Mouse (Mus musculus): ENCODE results near the gene D17Wsu92e. TPM values are rescaled to one million over a fixed set of nuclear protein-coding genes. Genes with fewer than 3 reads are reported as not detected.

The D17Wsu92e gene
- polyA plus RNA-seq, 1 experiment from 2014 or later: 10.3 TPM

DNA sequence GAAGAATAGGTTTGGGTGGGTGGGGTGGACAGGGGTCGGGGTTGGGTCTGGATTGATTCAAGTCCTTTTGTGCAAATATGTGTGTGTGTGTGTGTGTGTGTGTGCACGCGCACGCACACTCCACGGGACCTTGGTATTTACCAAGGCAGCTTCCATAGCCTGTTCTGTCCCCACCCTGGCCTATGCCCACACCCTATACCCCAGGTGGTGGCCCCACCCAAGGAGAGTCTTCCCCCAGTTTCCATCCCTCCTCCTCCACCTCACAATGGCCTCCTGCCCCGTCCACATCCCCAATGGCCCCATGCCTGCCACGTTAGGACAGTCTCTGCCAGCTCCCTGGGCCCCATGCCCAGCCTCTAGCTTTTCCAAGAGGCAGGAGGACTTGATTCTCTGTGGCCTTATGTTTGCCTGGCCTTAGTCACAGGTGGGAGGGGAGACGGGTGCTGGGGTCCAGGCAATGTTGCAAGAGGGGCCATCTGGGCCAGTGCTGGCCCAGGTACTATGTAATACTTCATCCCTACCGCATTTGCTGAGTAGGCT lies 99.3 kb downstream of the D17Wsu92e start:
- WGBS: 66% methylated on average over 9 of the region's 9 CpGs
- peak; percentile 45; the same call in 1 of the 2 replicates for ATAC-seq

DNA sequence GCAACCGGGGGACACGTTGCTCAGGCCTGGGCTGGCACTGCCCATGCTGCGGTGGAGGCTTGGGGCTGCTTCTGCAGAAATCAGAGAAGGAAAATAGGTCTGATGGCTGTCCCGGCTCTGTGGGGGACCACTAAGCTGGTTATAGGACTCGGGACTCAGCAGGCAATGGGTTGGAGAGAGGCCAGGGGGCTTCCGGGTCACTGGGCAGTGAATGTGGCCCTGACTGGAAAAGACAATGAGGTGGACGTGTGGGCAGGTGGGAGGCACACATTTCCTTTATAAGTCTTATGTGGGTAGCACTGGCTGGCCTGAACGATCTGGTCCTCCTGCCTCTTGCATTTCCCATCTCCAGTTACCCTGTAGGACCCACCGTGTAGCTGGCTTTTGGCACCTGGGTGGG lies 100.1 kb downstream of the D17Wsu92e start:
- Histone ChIP-seq H3K9me3 (ENCODE audit: control insufficient read depth, low read length) (no peaks in the 10 kb centered on the region), H3K9ac (ENCODE audit: low read depth, low read length) (no peak overlapping the region), H3K4me2 (ENCODE audit: low read length) (no peak overlapping the region), H3K27ac (ENCODE audit: low read depth, low read length) (no peak overlapping the region), H3K36me3 (ENCODE audit: control insufficient read depth, insufficient read depth, low read length) (no peaks in the 10 kb centered on the region), H3K4me1 (ENCODE audit: control insufficient read depth, insufficient read depth, low read depth, low read length) (peaks cover 12% of the 10 kb centered on the region; the same call in 1 of the 2 replicates), H3K27me3 (replicated peaks; ENCODE audit: control insufficient read depth, insufficient read depth, low read length) (no peaks in the 10 kb centered on the region), H3K4me3 (ENCODE audit: low read length) (no peak overlapping the region)
- ATAC-seq: no peak
- WGBS: 41% methylated on average over 9 of the region's 9 CpGs

More for the DNA sequence above, 99.3 kb downstream of the D17Wsu92e start:
- H3K4me3 ChIP-seq (ENCODE audit: low read length): no peak overlapping the region
- H3K4me2 ChIP-seq (ENCODE audit: low read length): no peak overlapping the region
- no peak overlapping the region for H3K9ac ChIP-seq (ENCODE audit: low read depth, low read length)
- no peaks in the 10 kb centered on the region for H3K36me3 ChIP-seq (ENCODE audit: control insufficient read depth, insufficient read depth, low read length)
- no peaks in the 10 kb centered on the region for H3K27me3 ChIP-seq (replicated peaks; ENCODE audit: control insufficient read depth, insufficient read depth, low read length)
- H3K9me3 ChIP-seq (ENCODE audit: control insufficient read depth, low read length): no peaks in the 10 kb centered on the region
- H3K4me1 ChIP-seq (ENCODE audit: control insufficient read depth, insufficient read depth, low read depth, low read length): peaks cover 15% of the 10 kb centered on the region; the same call in 1 of the 2 replicates
- H3K27ac ChIP-seq (ENCODE audit: low read depth, low read length): no peak overlapping the region

DNA sequence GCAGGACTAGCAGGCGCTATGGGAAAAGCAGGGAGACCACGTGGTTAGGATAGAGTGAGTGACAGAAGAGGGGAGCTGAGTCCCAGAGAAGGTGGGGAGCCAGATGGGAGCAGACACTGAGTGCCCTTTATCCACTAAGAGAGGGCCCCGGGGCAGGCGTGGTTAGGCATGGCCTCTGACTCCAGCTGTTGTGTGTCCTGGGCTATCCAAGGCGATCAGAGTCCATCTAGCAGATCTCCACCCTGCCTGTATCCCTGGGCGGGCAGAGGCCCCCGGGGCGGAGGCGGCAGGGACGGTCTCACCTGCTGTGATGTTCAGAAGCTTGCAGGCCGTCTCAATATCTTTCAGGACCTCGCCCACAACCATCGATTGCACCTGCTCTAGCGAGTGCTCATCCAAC lies 100.8 kb downstream of the D17Wsu92e start:
- no peak for ATAC-seq
- no peak overlapping the region for H3K27ac ChIP-seq (ENCODE audit: low read depth, low read length)
- H3K27me3 ChIP-seq (replicated peaks; ENCODE audit: control insufficient read depth, insufficient read depth, low read length): no peaks in the 10 kb centered on the region
- no peaks in the 10 kb centered on the region for H3K36me3 ChIP-seq (ENCODE audit: control insufficient read depth, insufficient read depth, low read length)
- no peak overlapping the region for H3K9ac ChIP-seq (ENCODE audit: low read depth, low read length)
- H3K9me3 ChIP-seq (ENCODE audit: control insufficient read depth, low read length): no peaks in the 10 kb centered on the region
- no peak overlapping the region for H3K4me3 ChIP-seq (ENCODE audit: low read length)
- WGBS: 67% methylated on average over 14 of the region's 14 CpGs
- H3K4me2 ChIP-seq (ENCODE audit: low read length): no peak overlapping the region
- H3K4me1 ChIP-seq (ENCODE audit: control insufficient read depth, insufficient read depth, low read depth, low read length): peaks cover 7% of the 10 kb centered on the region; the same call in 1 of the 2 replicates

DNA sequence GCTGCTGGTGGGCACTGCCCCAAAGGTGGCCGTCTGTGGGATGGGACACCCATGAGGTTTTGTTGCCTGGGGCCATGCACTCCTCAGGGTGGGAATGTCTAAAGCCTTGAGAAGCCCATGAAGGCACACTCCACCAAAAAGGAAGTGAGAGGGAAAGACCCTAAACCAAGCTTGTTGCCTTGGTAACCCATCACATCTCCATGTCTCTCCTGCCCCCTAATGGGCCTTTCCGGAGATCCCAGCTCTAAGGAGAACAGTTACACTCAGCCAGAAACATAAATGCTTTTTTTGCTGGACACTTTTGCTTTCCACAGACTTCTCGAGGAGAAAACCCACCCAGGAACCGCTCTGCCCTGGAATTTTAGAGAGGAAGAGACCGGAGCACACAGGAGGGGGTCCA lies 102.2 kb downstream of the D17Wsu92e start:
- H3K4me3 ChIP-seq (ENCODE audit: low read length): no peak overlapping the region
- no peaks in the 10 kb centered on the region for H3K9me3 ChIP-seq (ENCODE audit: control insufficient read depth, low read length)
- peaks cover 7% of the 10 kb centered on the region; the same call in 1 of the 2 replicates for H3K4me1 ChIP-seq (ENCODE audit: control insufficient read depth, insufficient read depth, low read depth, low read length)
- H3K36me3 ChIP-seq (ENCODE audit: control insufficient read depth, insufficient read depth, low read length): no peaks in the 10 kb centered on the region
- no peak overlapping the region for H3K27ac ChIP-seq (ENCODE audit: low read depth, low read length)
- ATAC-seq: peak; percentile 46
- H3K9ac ChIP-seq (ENCODE audit: low read depth, low read length): no peak overlapping the region
- no peak overlapping the region for H3K4me2 ChIP-seq (ENCODE audit: low read length)
- 55% methylated on average over 5 of the region's 5 CpGs for WGBS
- H3K27me3 ChIP-seq (replicated peaks; ENCODE audit: control insufficient read depth, insufficient read depth, low read length): no peaks in the 10 kb centered on the region

DNA sequence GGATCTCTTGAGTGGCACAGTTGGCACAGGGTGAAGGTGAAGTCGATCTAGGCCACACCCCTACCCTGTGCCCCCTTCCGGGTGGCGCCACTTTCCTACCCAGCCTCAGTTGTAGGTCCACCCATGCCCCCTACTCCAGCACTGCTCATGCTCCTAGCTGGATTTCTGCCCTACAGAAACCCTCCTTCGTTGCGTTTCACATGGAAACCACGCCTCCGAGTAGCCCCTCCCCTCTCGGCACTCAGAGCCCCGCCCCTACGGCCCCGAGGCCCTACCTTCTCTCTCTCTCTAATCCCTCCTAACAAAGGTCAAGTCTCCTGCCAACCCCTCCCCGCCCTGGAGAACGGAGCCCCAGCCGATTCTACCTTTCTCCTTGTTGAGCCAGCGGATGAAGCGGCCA lies 103.6 kb downstream of the D17Wsu92e start:
- Histone ChIP-seq H3K9ac (ENCODE audit: low read depth, low read length) (peak overlapping the region; percentile 2; the same call in 1 of the 2 replicates), H3K4me1 (ENCODE audit: control insufficient read depth, insufficient read depth, low read depth, low read length) (peaks cover 7% of the 10 kb centered on the region; the same call in 1 of the 2 replicates), H3K4me2 (ENCODE audit: low read length) (peak overlapping the region; percentile 44), H3K36me3 (ENCODE audit: control insufficient read depth, insufficient read depth, low read length) (no peaks in the 10 kb centered on the region), H3K27ac (ENCODE audit: low read depth, low read length) (no peak overlapping the region), H3K4me3 (ENCODE audit: low read length) (peak overlapping the region; percentile 5), H3K27me3 (replicated peaks; ENCODE audit: control insufficient read depth, insufficient read depth, low read length) (no peaks in the 10 kb centered on the region), H3K9me3 (ENCODE audit: control insufficient read depth, low read length) (no peaks in the 10 kb centered on the region)
- WGBS: 4% methylated on average over 14 of the region's 16 CpGs
- ATAC-seq: peak; percentile 35; the same call in 1 of the 2 replicates

DNA sequence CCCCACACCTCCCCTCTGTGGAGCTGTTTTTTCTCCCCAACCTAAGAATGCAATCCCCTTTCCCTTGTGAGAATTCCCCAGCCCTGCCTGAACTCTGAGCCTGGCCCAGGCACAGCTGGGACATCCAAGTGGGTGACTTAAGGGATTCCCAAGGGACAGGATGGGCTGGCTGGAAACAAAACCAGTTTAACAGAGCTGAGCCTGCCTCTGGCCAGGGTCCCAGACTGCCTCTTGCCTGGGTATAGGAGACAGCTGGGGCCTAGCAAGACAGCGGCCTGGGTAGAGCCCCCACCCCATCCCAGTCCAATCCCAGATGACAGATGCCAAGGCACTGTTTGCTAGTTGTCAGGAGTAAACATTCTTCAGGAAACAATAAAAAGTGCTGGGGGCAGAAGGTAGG lies 107.6 kb downstream of the D17Wsu92e start:
- H3K9ac ChIP-seq (ENCODE audit: low read depth, low read length): no peak overlapping the region
- H3K27me3 ChIP-seq (replicated peaks; ENCODE audit: control insufficient read depth, insufficient read depth, low read length): no peaks in the 10 kb centered on the region
- ATAC-seq: no peak
- 55% methylated on average over 1 of the region's 1 CpGs for WGBS
- H3K36me3 ChIP-seq (ENCODE audit: control insufficient read depth, insufficient read depth, low read length): no peaks in the 10 kb centered on the region
- no peak overlapping the region for H3K4me2 ChIP-seq (ENCODE audit: low read length)
- H3K27ac ChIP-seq (ENCODE audit: low read depth, low read length): no peak overlapping the region
- no peak overlapping the region for H3K4me3 ChIP-seq (ENCODE audit: low read length)
- peaks cover 4% of the 10 kb centered on the region for H3K4me1 ChIP-seq (ENCODE audit: control insufficient read depth, insufficient read depth, low read depth, low read length)
- no peaks in the 10 kb centered on the region for H3K9me3 ChIP-seq (ENCODE audit: control insufficient read depth, low read length)

DNA sequence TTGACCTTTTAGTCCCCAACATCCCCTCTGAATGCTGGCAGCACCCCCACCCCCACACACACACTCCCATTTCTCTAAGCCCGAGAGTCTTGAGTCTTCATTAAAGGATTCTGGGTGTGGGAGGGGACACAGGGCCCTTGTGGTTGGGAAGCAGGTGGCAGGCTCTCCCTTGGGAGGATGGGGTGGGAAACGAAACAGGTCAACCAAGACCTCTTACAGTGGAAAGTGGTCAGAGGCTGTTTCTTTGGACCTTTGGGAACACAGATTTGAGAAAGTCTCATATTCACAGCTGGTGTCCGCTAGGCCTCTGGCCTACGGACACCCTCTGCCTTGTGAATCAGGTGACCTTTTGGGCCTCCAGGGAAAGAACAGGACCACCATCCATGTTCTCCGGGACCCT lies 110.8 kb downstream of the D17Wsu92e start:
- no peak for ATAC-seq
- H3K9ac ChIP-seq (ENCODE audit: low read depth, low read length): no peak overlapping the region

DNA sequence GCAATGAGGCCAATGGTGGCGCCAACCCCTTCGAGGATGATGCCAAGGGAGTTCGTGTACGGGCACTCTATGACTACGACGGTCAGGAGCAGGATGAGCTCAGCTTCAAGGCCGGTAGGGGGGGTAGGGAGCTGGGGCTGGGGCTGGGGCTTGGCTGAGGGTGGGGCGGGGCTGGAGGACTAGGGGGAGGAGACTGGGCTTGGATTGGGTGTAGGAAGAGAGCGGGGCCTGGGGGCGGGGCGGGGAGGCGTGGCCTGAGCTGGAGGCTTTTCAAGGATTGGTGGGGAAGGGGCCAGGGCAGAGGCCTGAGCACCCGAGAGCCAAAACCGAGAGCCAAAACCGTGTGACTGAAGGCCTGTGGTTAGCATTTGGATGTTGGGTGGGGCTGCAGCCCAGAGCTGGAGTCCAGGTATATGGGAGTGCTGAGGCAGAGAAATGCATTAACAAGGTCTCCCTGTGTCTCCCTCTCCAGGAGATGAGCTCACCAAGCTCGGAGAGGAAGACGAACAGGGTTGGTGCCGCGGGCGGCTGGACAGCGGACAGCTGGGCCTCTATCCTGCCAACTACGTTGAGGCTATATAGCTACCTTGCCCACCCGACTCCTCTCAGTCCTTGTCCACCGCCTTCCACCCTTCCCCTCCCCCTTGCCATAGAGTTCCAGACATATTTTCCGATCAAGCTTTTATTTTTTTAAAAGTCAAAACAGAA lies 112.3 kb downstream of the D17Wsu92e start:
- Histone ChIP-seq H3K9me3 (ENCODE audit: control insufficient read depth, low read length) (no peaks in the 10 kb centered on the region), H3K27ac (ENCODE audit: low read depth, low read length) (peak overlapping the region; percentile 48; the same call in 1 of the 2 replicates), H3K4me3 (ENCODE audit: low read length) (peak overlapping the region; percentile 22; the same call in 1 of the 2 replicates), H3K27me3 (replicated peaks; ENCODE audit: control insufficient read depth, insufficient read depth, low read length) (no peaks in the 10 kb centered on the region), H3K4me2 (ENCODE audit: low read length) (peak overlapping the region; percentile 48), H3K36me3 (ENCODE audit: control insufficient read depth, insufficient read depth, low read length) (no peaks in the 10 kb centered on the region), H3K4me1 (ENCODE audit: control insufficient read depth, insufficient read depth, low read depth, low read length) (peaks cover 6% of the 10 kb centered on the region), H3K9ac (ENCODE audit: low read depth, low read length) (peak overlapping the region; percentile 45; the same call in 1 of the 2 replicates)
- 8% methylated on average over 24 of the region's 25 CpGs for WGBS
- peak; percentile 84 for ATAC-seq

More for the DNA sequence above, 110.8 kb downstream of the D17Wsu92e start:
- Histone ChIP-seq H3K27ac (ENCODE audit: low read depth, low read length) (no peak overlapping the region), H3K4me3 (ENCODE audit: low read length) (no peak overlapping the region), H3K4me2 (ENCODE audit: low read length) (no peak overlapping the region), H3K36me3 (ENCODE audit: control insufficient read depth, insufficient read depth, low read length) (no peaks in the 10 kb centered on the region), H3K27me3 (replicated peaks; ENCODE audit: control insufficient read depth, insufficient read depth, low read length) (no peaks in the 10 kb centered on the region), H3K4me1 (ENCODE audit: control insufficient read depth, insufficient read depth, low read depth, low read length) (peaks cover 6% of the 10 kb centered on the region), H3K9me3 (ENCODE audit: control insufficient read depth, low read length) (no peaks in the 10 kb centered on the region)
- WGBS: 68% methylated on average over 5 of the region's 5 CpGs

DNA sequence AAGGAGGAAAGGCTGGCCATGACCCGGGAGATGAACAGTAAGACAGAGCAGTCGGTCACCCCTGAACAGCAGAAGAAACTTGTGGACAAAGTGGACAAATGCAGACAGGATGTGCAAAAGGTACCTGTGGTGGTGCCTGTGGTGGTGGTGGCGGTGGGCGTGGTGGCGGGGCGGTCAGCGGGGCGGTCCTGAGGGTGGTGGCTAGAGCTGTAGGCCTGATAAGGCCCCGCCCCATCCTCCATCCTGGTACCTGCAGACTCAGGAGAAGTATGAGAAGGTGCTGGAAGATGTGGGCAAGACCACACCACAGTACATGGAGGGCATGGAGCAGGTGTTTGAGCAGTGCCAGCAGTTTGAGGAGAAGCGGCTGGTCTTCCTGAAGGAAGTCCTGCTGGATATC lies 114.8 kb downstream of the D17Wsu92e start:
- ATAC-seq: no peak
- H3K4me2 ChIP-seq (ENCODE audit: low read length): no peak overlapping the region
- 39% methylated on average over 10 of the region's 10 CpGs for WGBS

More for the DNA sequence above, 114.8 kb downstream of the D17Wsu92e start:
- Histone ChIP-seq H3K36me3 (ENCODE audit: control insufficient read depth, insufficient read depth, low read length) (no peaks in the 10 kb centered on the region), H3K9ac (ENCODE audit: low read depth, low read length) (no peak overlapping the region), H3K9me3 (ENCODE audit: control insufficient read depth, low read length) (no peaks in the 10 kb centered on the region), H3K4me3 (ENCODE audit: low read length) (no peak overlapping the region), H3K27ac (ENCODE audit: low read depth, low read length) (no peak overlapping the region), H3K27me3 (replicated peaks; ENCODE audit: control insufficient read depth, insufficient read depth, low read length) (no peaks in the 10 kb centered on the region), H3K4me1 (ENCODE audit: control insufficient read depth, insufficient read depth, low read depth, low read length) (peaks cover 17% of the 10 kb centered on the region)

All from hindbrain, embryonic 16.5 days (tissue).